Mouse (Mus musculus) CH12.LX (cell line): ENCODE measurements around the gene Whrn.

Source experiments
- CTCF ChIP-seq, 2 experiments: IDR thresholded peaks in 1 of 2; conservative IDR thresholded peaks in 1 of 2; 2 replicates each; pipeline ENCODE4 v1.5.1; 2011 to 2012; ENCODE audit warnings: low read depth in 2 of 2, low read length in 2 of 2, improper control_type of control experiment in 1 of 2, inconsistent platforms in 1 of 2, mild to moderate bottlenecking in 1 of 2, moderate library complexity in 1 of 2
- E2F4 ChIP-seq: IDR thresholded peaks from 2 replicates; pipeline ENCODE4 v1.6.1; 2011; ENCODE audit warnings: low read depth, low read length, improper control_type of control experiment; ENCODE audit not compliant: insufficient replicate concordance
- HCFC1 ChIP-seq: IDR thresholded peaks from 2 replicates; pipeline ENCODE4 v1.6.1; 2012; ENCODE audit warnings: low read depth, mild to moderate bottlenecking, inconsistent platforms, low read length, improper control_type of control experiment
- MEF2A ChIP-seq: IDR thresholded peaks from 2 replicates; pipeline ENCODE4 v1.6.1; 2014; ENCODE audit warnings: low read depth, mild to moderate bottlenecking, inconsistent platforms, low read length, improper control_type of control experiment, borderline replicate concordance
- POLR2A ChIP-seq: IDR thresholded peaks from 2 replicates; pipeline ENCODE4 v1.6.1; 2011; ENCODE audit warnings: low read depth, mild to moderate bottlenecking, improper control_type of control experiment, low read length
- POLR2AphosphoS2 ChIP-seq: IDR thresholded peaks from 2 replicates; pipeline ENCODE4 v1.6.1; 2011; ENCODE audit warnings: low read depth, low read length, improper control_type of control experiment
- SIN3A ChIP-seq: IDR thresholded peaks from 2 replicates; pipeline ENCODE4 v1.6.1; 2012; ENCODE audit warnings: low read length, improper control_type of control experiment, inconsistent platforms
- SMC3 ChIP-seq: IDR thresholded peaks from 2 replicates; pipeline ENCODE4 v1.6.1; 2011; ENCODE audit warnings: low read depth, low read length, improper control_type of control experiment
- USF1 ChIP-seq: IDR thresholded peaks from 2 replicates; pipeline ENCODE4 v1.6.1; 2014; ENCODE audit warnings: low read depth, mild to moderate bottlenecking, inconsistent platforms, low read length, improper control_type of control experiment
- ZC3H11A ChIP-seq: IDR thresholded peaks from 2 replicates; pipeline ENCODE4 v1.6.1; 2012; ENCODE audit warnings: low read depth, mild to moderate bottlenecking, inconsistent platforms, low read length, improper control_type of control experiment

- no peak for TF ChIP-seq CTCF (conservative IDR thresholded peaks at IDR 0.05 in 1 of 2, IDR thresholded peaks at IDR 0.05 in 1 of 2; ENCODE audit: low read depth in 2 of 2, low read length in 2 of 2)
- TF ChIP-seq SMC3: no peak
- TF ChIP-seq USF1: no peak
- no peak for TF ChIP-seq ZC3H11A
- TF ChIP-seq HCFC1: no peak
- TF ChIP-seq POLR2A: no peak
- no peak for TF ChIP-seq MEF2A
- no peak for TF ChIP-seq E2F4
- no peak for TF ChIP-seq SIN3A
- no peak for TF ChIP-seq POLR2AphosphoS2
These were observed 120.4 kb downstream of the Whrn start for GRCm38 (mm10) chr4:63375367-63375766.
